Mouse (Mus musculus) frontal cortex, postnatal 25 days (tissue): ENCODE results near the gene Gjd3.
"Not testable (repeated sequence)": the region's sequence is repeated elsewhere in the genome, so short reads cannot be mapped to it uniquely, and the experiment has no call there.

Experiments used
- DNase-seq, 2 experiments: peaks; one replicate each; pipeline ENCODE4 v3.0.0; 2022; ENCODE audit warnings: low spot score in 2 of 2

The Gjd3 gene

DNA sequence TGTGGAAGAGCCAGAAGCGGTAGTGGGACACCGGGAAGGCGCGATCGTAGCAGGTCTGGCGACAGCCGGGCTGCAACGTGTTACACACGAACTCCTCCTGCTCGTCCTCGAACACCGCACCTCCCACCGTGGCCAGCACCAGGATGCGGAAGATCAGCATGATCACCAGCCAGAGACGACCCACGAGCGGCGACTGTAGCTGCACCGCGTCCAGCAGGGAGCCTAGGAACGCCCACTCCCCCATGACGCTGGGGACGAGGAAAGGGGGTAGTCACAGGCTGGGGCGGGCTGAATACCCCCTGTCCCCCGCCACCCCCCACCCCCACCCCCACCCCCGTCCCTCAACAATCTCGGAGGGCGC is at the start of gene Gjd3:
Gene Gjd3, minus strand, starts transcription at position 244 of the 361 bp plus-strand sequence.
- DNase-seq, result no peak

DNA sequence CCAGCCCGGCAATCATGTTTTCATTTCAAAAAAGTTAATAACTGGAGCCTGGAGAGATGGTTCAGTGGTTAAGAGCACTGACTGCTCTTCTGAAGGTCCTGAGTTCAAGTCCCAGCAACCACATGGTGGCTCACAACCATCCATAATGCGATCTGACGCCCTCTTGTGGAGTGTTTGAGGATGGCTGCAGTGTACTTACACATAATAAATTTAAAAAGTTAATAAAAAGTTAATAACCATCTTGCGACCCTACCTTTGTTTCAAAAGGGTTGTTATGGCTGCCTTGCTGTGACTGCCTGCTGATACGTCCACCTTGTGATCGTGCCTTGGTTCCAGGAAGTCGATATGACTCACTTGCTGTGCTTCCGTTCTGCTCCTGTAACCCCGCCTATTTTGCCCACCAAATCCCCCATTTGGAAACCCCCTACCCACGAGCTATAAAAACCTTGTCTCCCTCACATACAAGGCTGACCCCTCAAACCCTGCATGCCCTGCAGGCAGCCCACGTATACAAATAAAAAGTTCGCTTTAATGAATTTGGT is 44.2 kb upstream of the Gjd3 start:
- DNase-seq, result no peak

DNA sequence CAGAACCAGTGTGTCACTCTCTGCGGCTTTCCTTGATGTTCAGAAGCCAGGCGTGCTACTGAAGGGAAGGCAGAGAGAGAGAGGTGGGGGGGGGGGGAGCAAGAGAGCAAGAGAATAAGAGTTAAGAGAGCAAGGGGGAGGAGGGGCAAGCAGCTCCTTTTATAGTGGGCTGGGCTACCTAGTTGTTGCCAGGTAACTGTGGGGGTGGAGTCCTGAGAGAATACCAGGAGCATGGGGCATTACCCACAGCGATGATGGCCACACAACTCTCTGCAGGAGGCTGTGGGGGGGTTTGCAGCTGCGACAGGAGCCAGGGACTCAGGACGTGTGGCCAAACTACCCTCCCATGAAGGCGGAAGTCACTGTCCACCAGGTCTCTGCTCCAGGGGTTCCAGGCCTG is 43.1 kb upstream of the Gjd3 start:
- no peak for DNase-seq

DNA sequence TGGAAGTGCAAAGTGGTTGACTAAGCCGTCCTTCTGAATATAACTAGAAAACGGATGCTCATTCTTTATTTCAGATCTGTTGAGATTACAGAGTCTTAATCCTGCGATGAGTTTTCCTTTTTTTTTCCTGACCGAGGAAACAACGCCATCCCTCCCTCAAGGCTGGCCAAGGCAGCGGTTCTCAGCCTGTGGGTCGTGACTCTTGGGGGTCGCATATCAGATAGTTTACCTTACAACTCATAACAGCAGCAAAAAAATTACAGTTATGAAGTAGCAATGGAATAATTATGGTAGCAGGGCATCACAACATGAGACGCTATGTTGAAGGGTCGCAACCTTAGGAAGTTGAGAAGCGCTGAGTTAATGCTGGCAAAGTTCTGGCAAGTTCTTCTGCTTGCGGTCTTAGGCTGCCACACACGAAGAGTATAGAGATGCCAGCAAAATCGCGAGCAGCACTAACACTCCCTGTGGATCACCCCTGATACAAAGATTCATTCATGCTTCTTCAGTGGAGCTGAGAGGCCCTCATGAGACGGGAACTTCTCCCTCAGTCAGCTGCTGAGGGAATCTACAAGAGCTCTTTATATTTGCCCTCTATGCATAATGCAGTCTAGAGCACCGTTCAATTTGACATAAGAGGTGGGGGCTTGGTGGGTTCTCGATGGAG is 41.8 kb upstream of the Gjd3 start:
- DNase-seq, result no peak

DNA sequence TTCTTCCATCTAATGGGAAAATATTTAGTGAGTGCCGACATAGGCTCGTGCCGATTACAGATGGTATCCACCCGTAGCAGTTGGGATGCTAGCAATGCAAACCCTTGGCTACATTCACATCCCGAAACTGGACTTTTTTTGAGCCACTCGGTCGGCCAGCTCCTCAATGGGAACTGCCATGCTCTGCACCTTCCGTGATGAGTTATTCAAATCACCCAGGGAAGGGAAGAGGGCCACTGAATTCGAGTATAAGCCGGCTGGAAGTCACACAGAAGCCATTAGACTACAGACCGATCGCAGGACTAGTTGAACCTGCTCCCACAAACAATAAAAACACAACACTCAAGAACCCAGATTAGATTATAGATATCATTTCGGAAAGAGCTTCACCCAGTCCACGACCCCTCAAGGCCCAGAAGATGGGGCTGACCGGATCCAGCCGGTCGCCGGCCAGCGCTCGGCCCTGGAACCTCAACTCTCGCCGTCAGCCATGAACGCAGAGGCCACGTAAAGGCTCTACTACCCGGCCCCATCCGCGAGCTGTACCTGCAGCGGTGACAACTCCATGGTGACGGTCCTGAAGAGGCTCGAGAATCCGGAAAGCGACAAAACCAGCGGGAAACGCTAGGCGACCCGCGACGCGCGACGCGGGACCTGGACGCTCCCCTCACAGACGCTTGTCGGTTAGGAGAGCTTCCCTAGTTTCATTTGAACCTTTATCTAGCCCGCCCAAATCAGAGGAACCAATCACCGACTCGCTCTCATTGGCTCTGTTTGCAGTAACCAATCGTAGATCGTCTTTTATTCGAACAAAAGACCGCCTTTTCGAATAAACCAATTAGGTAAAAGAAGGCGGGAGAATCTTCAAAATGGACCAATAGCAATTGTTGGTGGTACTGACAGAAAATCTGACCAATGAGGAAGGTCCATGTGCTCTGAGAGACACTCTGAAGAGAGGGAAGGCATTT is 41.0 kb upstream of the Gjd3 start, which contains the start of gene Top2a:
Gene Top2a, minus strand, starts transcription at position 690 of the 968 bp plus-strand sequence.
- DNase-seq, result peak; percentile 98 to 99

DNA sequence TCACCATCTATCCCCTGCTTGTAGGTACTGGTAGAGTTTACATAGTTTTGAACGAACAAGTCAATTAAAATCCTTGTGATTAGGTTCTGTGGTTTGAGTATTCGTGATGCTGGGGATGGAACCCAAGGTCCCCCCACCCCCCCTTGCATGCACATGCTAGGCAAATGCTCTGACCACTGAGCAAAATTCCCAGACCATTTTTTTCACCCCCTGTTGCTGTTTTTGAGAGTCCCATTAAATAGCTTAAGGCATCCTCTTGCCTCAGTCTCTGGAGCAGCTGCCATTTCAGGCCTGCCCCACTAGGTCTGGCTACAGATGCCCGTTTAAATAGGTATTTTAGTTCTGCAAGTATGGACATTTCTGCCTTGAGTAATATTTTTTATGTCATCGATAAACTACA is 40.3 kb upstream of the Gjd3 start:
- no peak for DNase-seq

DNA sequence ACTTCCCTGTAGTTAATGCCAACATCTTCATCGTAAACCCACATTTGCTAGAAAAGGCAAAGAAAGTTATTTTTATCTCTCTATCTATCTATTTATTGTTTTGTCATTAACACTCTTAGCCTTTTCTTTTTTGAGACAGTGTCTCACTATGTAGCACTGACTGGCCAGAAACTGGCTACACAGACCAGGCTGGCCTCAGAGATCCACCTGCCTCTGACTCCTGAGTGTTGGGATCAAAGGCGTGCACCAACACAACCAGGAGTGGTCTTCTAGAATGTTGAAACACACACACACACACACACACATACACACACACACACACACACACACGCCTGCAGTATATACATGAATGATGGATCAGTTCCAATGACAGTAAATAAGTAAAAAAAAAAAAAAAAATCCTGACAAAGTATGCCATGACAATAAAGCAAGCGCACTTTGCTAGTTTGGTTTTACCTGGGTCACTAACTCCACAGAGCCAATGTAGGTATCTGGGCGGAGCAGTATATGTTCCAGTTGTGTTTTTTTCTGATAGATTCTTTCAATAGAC is 39.6 kb upstream of the Gjd3 start:
- DNase-seq, result no peak

DNA sequence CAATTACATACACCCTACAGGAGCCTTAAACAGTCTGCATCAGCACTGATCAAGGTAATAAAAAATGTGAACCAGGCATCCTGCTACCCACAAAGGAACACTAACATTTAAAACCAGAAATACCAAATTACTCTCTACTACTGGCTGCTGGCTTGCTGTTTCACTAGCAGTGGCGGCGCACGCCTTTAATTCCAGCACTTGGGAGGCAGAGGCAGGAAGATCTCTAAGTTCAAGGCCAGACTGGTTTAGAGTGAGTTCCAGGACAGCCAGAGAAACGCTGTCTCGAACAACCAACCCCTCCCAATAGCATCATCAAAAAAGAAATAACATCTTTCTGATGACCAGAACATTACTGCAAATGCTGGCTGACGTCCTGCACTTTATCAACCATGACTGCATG is 37.0 kb upstream of the Gjd3 start:
- no peak for DNase-seq

DNA sequence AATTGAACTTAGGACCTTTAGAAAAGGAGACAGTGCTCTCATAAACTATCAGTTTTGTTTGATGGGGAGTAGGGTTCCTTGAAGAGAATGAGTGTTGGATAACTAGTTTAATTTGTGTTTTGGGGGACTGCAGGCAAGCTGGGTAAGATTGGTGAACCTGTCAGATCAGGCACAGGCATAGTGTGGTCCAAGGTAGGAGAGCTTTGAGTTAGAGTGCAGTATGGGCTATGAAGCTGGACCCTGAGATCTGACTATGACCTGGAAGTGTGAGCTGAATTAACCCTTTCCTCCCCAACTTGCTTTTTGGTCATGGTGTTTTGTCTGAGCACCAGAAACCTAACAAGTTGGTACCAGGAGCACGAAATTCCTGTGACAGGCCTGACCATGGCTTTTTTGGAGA is 31.0 kb upstream of the Gjd3 start:
- DNase-seq, result no peak

DNA sequence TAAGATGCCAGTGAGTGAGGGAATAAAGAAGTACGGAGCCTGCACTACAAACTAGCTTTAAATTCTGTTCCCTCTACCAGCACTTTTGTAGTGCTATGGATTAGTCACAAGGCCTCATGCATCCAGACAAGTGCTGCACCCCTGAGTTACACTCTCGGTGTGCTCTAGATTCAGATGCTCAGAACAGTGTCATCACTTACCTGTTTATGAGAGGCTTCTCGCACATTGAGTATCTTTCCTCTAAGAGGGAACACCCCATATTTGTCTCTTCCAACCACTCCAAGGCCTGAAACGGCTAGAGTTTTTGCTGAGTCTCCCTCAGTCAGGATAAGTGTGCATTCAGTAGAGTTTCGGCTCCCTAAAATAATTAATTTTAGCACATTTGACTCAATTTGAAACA is 27.9 kb upstream of the Gjd3 start:
- DNase-seq, result no peak

DNA sequence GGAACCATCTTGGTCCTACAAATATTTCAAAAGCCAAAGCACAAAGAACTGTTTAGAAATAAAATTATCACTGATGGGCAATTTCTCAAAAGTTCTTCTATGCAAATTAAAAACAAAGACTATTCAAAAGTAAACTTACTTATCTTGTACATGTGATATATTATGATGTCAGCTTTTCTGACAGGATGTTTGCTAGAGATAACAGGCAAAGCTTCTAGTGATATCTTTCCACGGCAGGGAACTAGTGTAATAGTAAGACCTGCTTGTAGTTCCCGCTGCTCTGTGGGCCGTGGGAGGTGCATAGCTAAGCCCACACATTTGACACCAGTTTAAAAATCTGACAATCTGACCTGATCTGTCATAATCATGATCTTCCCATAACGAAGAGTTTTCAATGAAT is 27.3 kb upstream of the Gjd3 start:
- DNase-seq, result no peak

DNA sequence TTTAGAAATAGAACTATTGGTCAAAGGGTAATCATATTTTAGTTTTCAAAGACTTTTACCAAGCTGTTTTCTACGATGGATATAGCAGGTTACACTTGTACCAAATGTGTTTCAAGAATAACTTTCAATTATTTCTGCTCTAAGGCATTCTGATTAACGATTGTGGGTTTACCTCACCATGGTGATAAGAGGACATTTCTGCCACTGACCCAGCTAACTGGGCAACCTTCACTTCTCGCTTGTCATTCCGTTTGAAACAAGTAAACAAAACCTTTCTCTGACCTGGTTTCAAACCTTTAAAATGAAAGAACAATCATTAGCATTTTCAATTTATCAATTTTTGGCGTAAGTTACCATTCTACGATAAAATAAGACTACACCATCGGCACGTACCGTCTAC is 24.0 kb upstream of the Gjd3 start:
- no peak for DNase-seq

DNA sequence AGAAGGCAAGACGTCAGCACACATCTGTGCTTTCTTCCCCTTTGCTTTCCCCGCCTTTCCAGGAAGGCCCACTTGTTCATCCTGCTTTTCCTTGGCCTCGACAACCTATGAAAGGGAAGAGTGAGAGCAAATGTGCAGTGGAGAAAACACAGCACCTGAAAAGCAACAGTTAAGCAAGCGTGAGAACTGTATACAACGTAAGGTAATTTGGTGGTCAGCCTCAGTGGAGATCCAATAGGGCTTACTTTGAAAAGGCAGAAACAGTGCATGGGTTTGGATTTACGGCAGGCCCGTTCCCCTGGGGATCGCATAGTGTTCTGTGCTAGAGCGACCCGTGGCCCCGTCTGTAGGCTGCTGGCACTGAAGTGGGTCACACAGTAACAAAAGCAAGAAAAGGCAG is 16.4 kb upstream of the Gjd3 start:
- DNase-seq, result no peak

DNA sequence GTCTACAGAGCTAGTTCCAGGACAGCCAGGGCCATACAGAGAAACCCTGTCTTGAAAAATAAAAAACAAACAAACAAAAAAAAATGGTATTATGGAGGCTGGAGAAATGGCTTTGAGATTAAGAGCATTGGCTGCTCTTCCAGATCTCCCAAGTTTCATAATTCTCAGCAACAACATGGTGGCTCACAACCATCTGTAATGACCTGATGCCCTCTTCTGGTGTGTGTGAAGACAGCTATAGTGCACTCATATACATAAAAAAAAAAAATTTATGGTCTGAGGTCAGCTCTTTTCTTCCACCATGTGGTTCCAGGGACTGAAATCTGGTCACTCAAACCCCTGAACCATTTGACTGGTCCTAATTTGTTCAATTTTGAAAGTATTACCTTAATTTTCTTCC is 16.0 kb upstream of the Gjd3 start:
- DNase-seq, result no peak

DNA sequence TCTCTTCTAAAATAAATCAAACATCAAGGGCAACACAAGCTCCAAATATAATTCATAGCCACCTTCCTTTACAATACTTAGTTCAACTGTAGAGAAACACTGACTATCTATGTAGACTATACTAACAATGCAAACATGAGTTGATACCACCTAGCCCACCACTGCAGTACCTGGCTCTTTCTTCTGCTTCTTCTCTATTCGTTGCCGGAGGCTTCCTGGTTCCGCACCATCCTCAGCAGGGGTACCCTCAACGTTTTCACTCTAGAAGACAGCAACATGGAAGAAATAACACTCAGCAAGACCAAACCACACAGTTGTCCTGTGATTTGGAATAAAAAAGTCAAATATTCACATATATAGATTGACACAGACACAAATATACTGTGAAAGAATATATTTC is 14.8 kb upstream of the Gjd3 start:
- DNase-seq, result no peak

DNA sequence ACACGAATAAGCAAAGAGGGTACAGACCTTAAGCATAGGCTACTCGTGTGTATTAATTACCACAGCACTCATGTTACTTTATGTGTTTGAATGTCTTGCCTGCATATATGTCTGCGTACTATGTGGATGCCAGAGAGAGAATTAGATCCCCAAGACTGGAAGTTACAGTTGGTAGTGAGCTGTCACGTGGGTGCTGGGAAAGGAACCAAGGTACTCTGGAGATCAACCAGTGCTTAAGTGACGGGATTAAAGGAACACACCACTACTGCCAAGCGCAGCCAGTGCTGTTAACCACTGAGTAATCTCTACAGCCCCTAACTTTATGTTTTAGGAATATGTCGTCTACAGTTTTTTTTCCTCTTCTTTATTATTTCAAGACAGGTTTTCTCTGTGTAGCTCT is 13.2 kb upstream of the Gjd3 start:
- no peak for DNase-seq

DNA sequence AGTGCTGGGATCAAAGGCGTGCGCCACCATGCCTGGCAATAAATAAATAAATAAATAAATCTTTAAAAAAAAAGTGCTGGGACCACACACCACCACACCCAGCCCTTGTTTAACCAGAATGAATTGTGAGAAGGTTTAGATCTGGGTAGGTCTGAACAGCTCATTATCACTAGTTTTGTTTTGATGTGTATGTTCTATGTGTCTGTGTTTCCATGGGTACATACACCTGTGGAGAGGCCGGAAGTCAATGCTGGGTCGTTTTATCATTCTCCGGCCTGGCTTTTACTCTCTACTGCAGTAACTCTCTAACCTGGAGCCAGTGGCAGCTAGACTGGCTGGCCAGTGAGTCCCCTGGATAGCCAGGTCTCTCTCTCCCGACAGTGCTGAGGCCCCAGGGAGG is 8.1 kb upstream of the Gjd3 start:
- DNase-seq, result no peak

DNA sequence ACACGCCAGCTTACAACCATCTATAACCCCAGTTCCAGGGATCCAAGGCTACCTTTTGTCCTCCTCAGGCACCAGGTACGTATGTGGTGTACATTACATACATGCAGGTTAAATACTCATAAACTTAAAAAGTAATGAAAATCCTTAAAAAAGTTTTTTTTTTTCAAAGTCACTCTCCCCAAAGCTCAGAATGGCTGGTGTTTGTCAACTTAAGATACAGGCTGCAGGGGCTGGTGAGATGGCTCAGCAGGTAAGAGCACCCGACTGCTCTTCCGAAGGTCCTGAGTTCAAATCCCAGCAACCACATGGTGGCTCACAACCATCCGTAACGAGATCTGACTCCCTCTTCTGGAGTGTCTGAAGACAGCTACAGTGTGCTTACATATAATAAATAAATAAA is 5.4 kb upstream of the Gjd3 start:
- DNase-seq, result not testable (repeated sequence)

DNA sequence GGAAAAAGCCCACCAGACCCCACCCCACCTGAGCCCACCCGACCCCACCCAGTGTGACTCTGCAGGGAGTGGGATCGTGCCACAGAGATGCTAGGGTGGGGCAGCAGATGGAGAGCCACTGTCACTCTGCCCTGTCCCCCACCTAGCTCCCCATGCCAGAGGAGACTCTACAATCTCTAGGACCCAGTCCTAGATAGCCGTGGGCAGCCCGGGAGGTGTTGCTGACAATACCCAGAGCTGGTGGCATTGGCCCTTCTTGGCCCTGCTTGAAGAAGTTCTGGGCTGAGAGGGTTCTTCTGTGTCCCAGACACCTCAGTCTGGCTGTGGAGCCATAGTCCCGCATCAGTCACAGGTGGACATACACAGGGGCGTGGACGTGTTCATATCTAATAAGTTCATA is 2.7 kb upstream of the Gjd3 start:
- DNase-seq, result no peak

DNA sequence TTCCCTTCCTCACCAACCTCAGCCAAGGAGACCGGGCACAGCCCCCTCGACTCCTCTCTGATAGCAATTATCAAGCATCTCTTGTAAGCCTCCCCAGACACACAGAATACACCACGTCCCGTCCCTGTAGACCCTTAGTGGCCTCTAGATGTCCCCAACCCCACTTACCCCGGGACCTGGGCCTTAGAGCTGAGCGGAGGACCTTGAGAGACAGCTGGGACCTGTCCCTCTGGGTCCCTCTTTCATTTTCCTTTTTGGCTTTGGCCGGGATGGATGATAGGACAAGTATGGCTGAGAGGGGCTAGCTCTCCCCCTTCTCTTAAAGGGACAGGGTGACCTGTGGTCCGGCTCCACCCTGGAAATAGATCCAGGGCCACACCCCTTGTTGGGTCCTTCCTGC is 735 bp upstream of the Gjd3 start:
- DNase-seq, result no peak

DNA sequence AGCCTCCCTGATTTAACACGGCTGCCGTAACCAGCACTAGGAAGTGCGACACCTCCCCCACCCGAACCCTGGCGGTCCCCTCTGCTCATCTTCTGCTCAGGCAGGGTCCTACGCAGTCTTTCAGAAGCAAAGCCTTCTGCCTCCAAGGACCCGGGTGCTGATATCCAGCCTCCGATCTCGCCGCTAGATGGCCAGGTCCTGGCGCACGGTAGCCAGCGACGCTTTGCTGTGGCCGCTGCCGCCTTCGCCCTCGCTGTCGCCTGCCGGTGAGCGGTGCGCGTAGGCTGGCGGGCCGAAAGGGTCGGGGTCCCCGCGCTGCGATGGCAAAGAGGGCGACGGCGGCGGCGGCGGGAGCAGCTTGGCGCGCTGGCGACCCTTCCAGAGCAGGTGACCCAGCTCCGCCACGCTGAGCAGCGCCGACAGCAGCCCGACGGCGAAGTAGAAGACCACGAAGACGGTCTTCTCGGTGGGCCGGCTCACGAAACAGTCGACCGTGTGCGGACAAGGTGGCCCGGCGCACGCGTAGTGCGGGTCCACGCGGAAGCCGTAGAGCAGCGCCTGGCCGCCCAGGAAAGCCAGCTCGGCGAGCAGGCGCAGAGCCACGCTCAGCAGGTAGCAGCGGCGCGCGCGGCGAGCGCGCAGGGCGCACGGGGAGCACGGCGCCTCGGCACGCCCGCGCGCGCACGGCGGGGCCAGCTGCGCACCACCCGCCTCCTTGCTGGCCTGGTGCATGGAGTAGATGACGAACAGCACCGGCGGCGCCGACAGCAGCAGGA is 631 bp downstream of the Gjd3 start:
- no peak for DNase-seq
